Mouse (Mus musculus) neural tube, postnatal 0 days (tissue): Measurements from ENCODE around the gene Pdik1l. TPM values are rescaled to one million over a fixed set of nuclear protein-coding genes. Genes with fewer than 3 reads are reported as not detected.

Source experiments
- polyA plus RNA-seq: library from polyadenylated mRNA; unstranded; fragments of >200 nt; fragmentation: Nextera tagmentation; extraction: Ambion mirVana; gene quantifications from 2 replicates; pipeline ENCODE4 v1.2.1, GENCODE M21; 2015

Pdik1l gene
- 24.1 and 26.0 TPM in 2 replicates for polyA plus RNA-seq

GRCm38 (mm10) chr4:134287575-134288025 lies at the start of gene Pdik1l:
TSS of gene Pdik1l (minus strand) at chr4:134287895.

GRCm38 (mm10) chr4:134314876-134315275 lies 27.2 kb upstream of the Pdik1l start, which contains the start of gene Trim63:
TSS of gene Trim63 (plus strand) at chr4:134315120.

GRCm38 (mm10) chr4:134253722-134254324 lies 33.9 kb downstream of the Pdik1l start, which contains the start of gene Grrp1:
TSS of gene Grrp1 (minus strand) at chr4:134254106.

GRCm38 (mm10) chr4:134246719-134247258 lies 40.9 kb downstream of the Pdik1l start, which contains the start of gene Gm30191:
TSS of gene Gm30191 (plus strand) at chr4:134246935.

GRCm38 (mm10) chr4:134245148-134245843 lies 42.4 kb downstream of the Pdik1l start, which contains the start of gene Zfp593:
TSS of gene Zfp593 (minus strand) at chr4:134245592.

GRCm38 (mm10) chr4:134243516-134244250 lies 44.0 kb downstream of the Pdik1l start, which contains the start of gene E130218I03Rik:
TSS of gene E130218I03Rik (plus strand) at chr4:134243662.

GRCm38 (mm10) chr4:134238279-134238651 lies 49.4 kb downstream of the Pdik1l start, which contains the start of gene Cnksr1:
TSS of gene Cnksr1 (minus strand) at chr4:134238399.

GRCm38 (mm10) chr4:134227194-134227593 lies 60.5 kb downstream of the Pdik1l start, which contains the start of gene Catsper4:
TSS of gene Catsper4 (minus strand) at chr4:134227383.

Other genes starting within 250 kb of the Pdik1l start
- not detected in 2 replicates for gene Zfp683, start 234.1 kb downstream of the Pdik1l start, polyA plus RNA-seq
- 6.2 and 7.4 TPM in 2 replicates for gene Crybg2, start 227.1 kb downstream of the Pdik1l start, polyA plus RNA-seq
- gene Cd52, start 192.8 kb downstream of the Pdik1l start, polyA plus RNA-seq: 3.2 and 6.2 TPM in 2 replicates
- gene Ubxn11, start 185.3 kb downstream of the Pdik1l start, polyA plus RNA-seq: 9.3 and 13.4 TPM in 2 replicates
- gene Sh3bgrl3, start 159.1 kb downstream of the Pdik1l start, polyA plus RNA-seq: 539 and 571 TPM in 2 replicates
- gene Cep85, start 100.8 kb downstream of the Pdik1l start, polyA plus RNA-seq: 14.9 and 17.2 TPM in 2 replicates
- not detected in 2 replicates for gene Gm7534, start 84.9 kb downstream of the Pdik1l start, polyA plus RNA-seq
- gene Catsper4, start 60.5 kb downstream of the Pdik1l start, polyA plus RNA-seq: 0.13 and 0.15 TPM in 2 replicates
- gene Cnksr1, start 49.5 kb downstream of the Pdik1l start, polyA plus RNA-seq: 0.09 TPM in 1 of 2 replicates, not detected in the other
- gene E130218I03Rik, start 44.2 kb downstream of the Pdik1l start, polyA plus RNA-seq: 0.50 and 0.53 TPM in 2 replicates
- 12.3 and 13.6 TPM in 2 replicates for gene Zfp593, start 42.3 kb downstream of the Pdik1l start, polyA plus RNA-seq
- 0.26 TPM in 1 of 2 replicates, not detected in the other for gene Gm30191, start 41.0 kb downstream of the Pdik1l start, polyA plus RNA-seq
- gene Grrp1, start 33.8 kb downstream of the Pdik1l start, polyA plus RNA-seq: 14.7 and 15.1 TPM in 2 replicates
- 1.4 and 1.6 TPM in 2 replicates for gene Trim63, start 27.2 kb upstream of the Pdik1l start, polyA plus RNA-seq
- gene Slc30a2, start 55.3 kb upstream of the Pdik1l start, polyA plus RNA-seq: 0.25 TPM in 2 replicates
- gene Extl1, start 96.0 kb upstream of the Pdik1l start, polyA plus RNA-seq: 0.88 and 0.94 TPM in 2 replicates
- gene Pafah2, start 108.4 kb upstream of the Pdik1l start, polyA plus RNA-seq: 4.7 and 5.7 TPM in 2 replicates
- 2,472 and 2,758 TPM in 2 replicates for gene Stmn1, start 180.4 kb upstream of the Pdik1l start, polyA plus RNA-seq
- 54.5 and 54.7 TPM in 2 replicates for gene Paqr7, start 208.8 kb upstream of the Pdik1l start, polyA plus RNA-seq
- gene Aunip, start 223.1 kb upstream of the Pdik1l start, polyA plus RNA-seq: 1.1 and 1.7 TPM in 2 replicates
- 174 and 179 TPM in 2 replicates for gene Mtfr1l, start 247.5 kb upstream of the Pdik1l start, polyA plus RNA-seq